Mouse (Mus musculus): ENCODE measurements around the gene Nt5dc1. TPM values are rescaled to one million over a fixed set of nuclear protein-coding genes. Genes with fewer than 3 reads are reported as not detected.
"Not testable (repeated sequence)": the region's sequence is repeated elsewhere in the genome, so short reads cannot be mapped to it uniquely, and the experiment has no call there.

The Nt5dc1 gene
- total RNA-seq, 2 experiments from 2014 or later = 27.0 to 27.8 TPM

GRCm38 (mm10) chr10:34316571-34317216, 101.7 kb downstream of the Nt5dc1 start:
- no peak for ATAC-seq (ENCODE audit: poor library complexity, severe bottlenecking)

GRCm38 (mm10) chr10:34312536-34312935, 105.8 kb downstream of the Nt5dc1 start:
- no peak for ATAC-seq (ENCODE audit: poor library complexity, severe bottlenecking)

- no peak for ATAC-seq (ENCODE audit: poor library complexity, severe bottlenecking)
Measured at GRCm38 (mm10) chr10:34309915-34310685, 108.3 kb downstream of the Nt5dc1 start.

GRCm38 (mm10) chr10:34307070-34307469, 111.3 kb downstream of the Nt5dc1 start:
- peak; percentile 38; the same call in 1 of the 2 replicates for ATAC-seq (ENCODE audit: poor library complexity, severe bottlenecking)

GRCm38 (mm10) chr10:34300368-34300767, 118.0 kb downstream of the Nt5dc1 start:
- no peak for ATAC-seq (ENCODE audit: poor library complexity, severe bottlenecking)

- ATAC-seq (ENCODE audit: poor library complexity, severe bottlenecking) = no peak
Measured at GRCm38 (mm10) chr10:34297980-34298753, 120.2 kb downstream of the Nt5dc1 start.

- ATAC-seq (ENCODE audit: poor library complexity, severe bottlenecking) = peak; percentile 97
Measured at GRCm38 (mm10) chr10:34297299-34297979, 120.9 kb downstream of the Nt5dc1 start, which contains the start of gene Tspyl4. Gene Tspyl4, plus strand, starts transcription at chr10:34297442.

- ATAC-seq (ENCODE audit: poor library complexity, severe bottlenecking) = no peak
Measured at GRCm38 (mm10) chr10:34296911-34297298, 121.4 kb downstream of the Nt5dc1 start.

GRCm38 (mm10) chr10:34282420-34283238, 135.7 kb downstream of the Nt5dc1 start:
- peak; percentile 50 for ATAC-seq (ENCODE audit: poor library complexity, severe bottlenecking)

GRCm38 (mm10) chr10:34281962-34282388, 136.4 kb downstream of the Nt5dc1 start, which contains the start of gene Tspyl1:
Gene Tspyl1, plus strand, starts transcription at chr10:34282190.
- peak; percentile 89 for ATAC-seq (ENCODE audit: poor library complexity, severe bottlenecking)

GRCm38 (mm10) chr10:34281211-34281961, 137.0 kb downstream of the Nt5dc1 start:
- no peak for ATAC-seq (ENCODE audit: poor library complexity, severe bottlenecking)

- ATAC-seq (ENCODE audit: poor library complexity, severe bottlenecking) = peak; percentile 45
Measured at GRCm38 (mm10) chr10:34280591-34281175, 137.7 kb downstream of the Nt5dc1 start.

- ATAC-seq (ENCODE audit: poor library complexity, severe bottlenecking) = no peak
Measured at GRCm38 (mm10) chr10:34271681-34272080, 146.7 kb downstream of the Nt5dc1 start.

- ATAC-seq (ENCODE audit: poor library complexity, severe bottlenecking) = peak; percentile 60
Measured at GRCm38 (mm10) chr10:34267312-34268070, 150.9 kb downstream of the Nt5dc1 start.

- ATAC-seq (ENCODE audit: poor library complexity, severe bottlenecking) = no peak
Measured at GRCm38 (mm10) chr10:34265106-34265505, 153.2 kb downstream of the Nt5dc1 start.

GRCm38 (mm10) chr10:34252833-34253232, 165.5 kb downstream of the Nt5dc1 start:
- not testable (repeated sequence) for ATAC-seq (ENCODE audit: poor library complexity, severe bottlenecking)

- peak; percentile 94 for ATAC-seq (ENCODE audit: poor library complexity, severe bottlenecking)
Measured at GRCm38 (mm10) chr10:34249594-34249993, 168.8 kb downstream of the Nt5dc1 start.

- no peak for ATAC-seq (ENCODE audit: poor library complexity, severe bottlenecking)
Measured at GRCm38 (mm10) chr10:34247757-34248156, 170.6 kb downstream of the Nt5dc1 start.
